Mouse (Mus musculus) CD4-positive naive resting alpha-beta T cell, adult 57 days (primary cell): ENCODE data around the gene Klhdc7a. TPM values are rescaled to one million over a fixed set of nuclear protein-coding genes. Genes with fewer than 3 reads are reported as not detected.

Source experiments
- total RNA-seq: library from RNA; stranded (reverse); gene quantifications from one replicate; pipeline ENCODE4 v1.2.4, GENCODE M21; 2023

Gene Klhdc7a
- total RNA-seq, result 0.12 TPM

GRCm38 (mm10) chr4:139967922-139968321 is at the start of gene Klhdc7a:
TSS of gene Klhdc7a (minus strand) at chr4:139968026.

Other genes starting within 250 kb of the Klhdc7a start
- not detected for gene Pax7, start 134.5 kb downstream of the Klhdc7a start, total RNA-seq